Mouse (Mus musculus) limb, embryonic 14.5 days (tissue): ENCODE measurements around the gene Igsf8. TPM values are rescaled to one million over a fixed set of nuclear protein-coding genes. Genes with fewer than 3 reads are reported as not detected.
A peak's percentile ranks its signal among the peaks of the same experiment; 100 is the strongest.

Experiments
- ATAC-seq: fragments of 200-750 bp; cut with Nextera tagmentation; 2 replicates; pipeline ENCODE4 v1.8.0; 2017; ENCODE audit warnings: low read depth, moderate number of reproducible peaks, moderate TSS enrichment; ENCODE audit not compliant: low FRiP score
- DNase-seq: peaks from one replicate; pipeline ENCODE4 v3.0.0-alpha.2; 2015; ENCODE audit warnings: low spot score
- H3K27ac ChIP-seq: fragments of 300-500 bp; sonication (generic); replicated peaks from 2 replicates; pipeline ENCODE4 v1.5.1; 2014; ENCODE audit warnings: low read depth, mild to moderate bottlenecking, low read length, moderate library complexity, mixed read lengths
- H3K27me3 ChIP-seq: fragments of 300-500 bp; sonication (generic); 2 replicates; pipeline ENCODE4 v1.6.1; 2014; ENCODE audit warnings: low read length, mixed read lengths; ENCODE audit not compliant: control insufficient read depth, insufficient read depth
- H3K36me3 ChIP-seq: fragments of 300-500 bp; sonication (generic); 2 replicates; pipeline ENCODE4 v1.6.1; 2014; ENCODE audit warnings: mild to moderate bottlenecking, low read length, moderate library complexity, mixed read lengths; ENCODE audit not compliant: control insufficient read depth, insufficient read depth
- H3K4me1 ChIP-seq: fragments of 300-500 bp; sonication (generic); 2 replicates; pipeline ENCODE4 v1.6.1; 2014; ENCODE audit warnings: antibody characterized with exemption, low read length, mixed read lengths; ENCODE audit not compliant: control insufficient read depth, insufficient read depth
- H3K4me2 ChIP-seq: fragments of 300-500 bp; sonication (generic); replicated peaks from 2 replicates; pipeline ENCODE4 v1.6.1; 2014; ENCODE audit warnings: low read depth, mild to moderate bottlenecking, low read length, moderate library complexity; ENCODE audit not compliant: severe bottlenecking
- H3K4me3 ChIP-seq: fragments of 300-500 bp; sonication (generic); replicated peaks from 2 replicates; pipeline ENCODE4 v1.5.1; 2014; ENCODE audit warnings: low read length
- H3K9ac ChIP-seq: fragments of 300-500 bp; sonication (generic); 2 replicates; pipeline ENCODE4 v1.6.1; 2014; ENCODE audit warnings: mild to moderate bottlenecking, low read depth, low read length, moderate library complexity; ENCODE audit not compliant: severe bottlenecking
- H3K9me3 ChIP-seq: fragments of 300-500 bp; sonication (generic); 2 replicates; pipeline ENCODE4 v1.6.1; 2016; ENCODE audit warnings: low read length; ENCODE audit not compliant: control insufficient read depth
- POLR2A ChIP-seq: fragments of 200-500 bp; IDR thresholded peaks from 2 replicates; pipeline ENCODE4 v1.8.0; 2012; ENCODE audit warnings: inconsistent platforms, mild to moderate bottlenecking, moderate library complexity, borderline replicate concordance; ENCODE audit not compliant: insufficient read depth, insufficient read length; ENCODE audit errors: extremely low read depth
- WGBS: fragments of 180-500 bp; shearing (Covaris S2); extraction: QIAGEN DNeasy Blood & Tissue Kit; methylation state at CpG from one replicate; pipeline ENCODE4 v1.1.7; 2014; 5-methylcytosine and 5-hydroxymethylcytosine counted together
- polyA plus RNA-seq, 2 experiments: library from polyadenylated mRNA; depleted of rRNA in 1 of 2; stranded (reverse) in 1 of 2; unstranded in 1 of 2; fragments of >200 nt; fragmentation: Nextera tagmentation in 1 of 2; extraction: Ambion mirVana in 1 of 2; gene quantifications; 2 replicates each; pipeline versions ENCODE4 v1.2.1 to v1.2.3; 2012 to 2014

Gene Igsf8
- polyA plus RNA-seq, 2 experiments = 50.1 to 71.4 TPM

DNA sequence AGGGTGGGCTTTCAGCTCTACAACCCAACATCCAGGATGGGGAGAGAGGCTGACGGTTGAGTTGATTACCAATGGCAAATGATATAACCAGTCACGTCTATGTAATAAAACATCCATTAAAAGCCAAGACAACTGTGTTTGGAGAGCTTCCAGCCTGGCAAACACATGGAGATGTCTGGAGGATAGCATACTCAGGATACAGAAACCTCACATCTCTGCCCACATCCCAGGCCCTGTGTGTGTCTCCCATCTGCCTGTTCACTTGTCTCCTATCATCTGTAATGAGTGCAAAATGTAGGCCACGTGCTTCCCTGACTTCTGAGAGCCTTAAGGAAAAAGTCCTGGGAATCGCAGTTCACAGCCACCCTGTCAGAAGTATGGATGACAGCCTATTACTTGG lies 14.2 kb upstream of the Igsf8 start:
- 58% methylated on average over 4 of the region's 4 CpGs for WGBS

DNA sequence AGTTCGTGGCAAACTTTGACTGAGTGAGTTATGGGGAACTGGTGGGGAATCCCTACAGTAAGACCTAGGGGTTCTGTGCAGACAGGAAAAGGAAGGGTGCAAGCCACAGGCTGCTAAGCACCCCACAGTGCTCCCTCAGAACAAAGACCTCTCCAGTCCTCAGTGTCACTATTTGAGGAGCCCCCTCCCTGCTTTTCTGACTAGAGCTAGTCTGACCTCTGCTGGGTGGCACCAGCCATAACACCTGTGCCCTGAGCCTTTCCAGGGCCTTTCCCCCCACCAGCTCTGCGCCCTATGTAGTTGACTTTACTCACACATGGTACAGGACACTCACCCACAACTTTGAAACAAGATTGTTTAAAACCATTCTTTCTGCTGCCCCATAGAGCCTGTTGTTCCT lies 13.8 kb upstream of the Igsf8 start:
- no peak for TF ChIP-seq POLR2A
- H3K27me3 ChIP-seq = peaks cover 13% of the 10 kb centered on the region
- no peaks in the 10 kb centered on the region for H3K9me3 ChIP-seq
- H3K4me3 ChIP-seq = no peak overlapping the region
- DNase-seq (peak; percentile 39), ATAC-seq (peak; percentile 72)
- 0 out of 2 replicates have a peak, but pooled peaks cover 2% of the 10 kb centered on the region for H3K4me1 ChIP-seq
- 45% methylated on average over 2 of the region's 2 CpGs for WGBS
- H3K27ac ChIP-seq = no peak overlapping the region
- H3K9ac ChIP-seq = no peak overlapping the region
- H3K4me2 ChIP-seq = no peak overlapping the region
- H3K36me3 ChIP-seq = no peaks in the 10 kb centered on the region

More for the DNA sequence above, 14.2 kb upstream of the Igsf8 start:
- Histone ChIP-seq H3K9ac (no peak overlapping the region), H3K4me3 (no peak overlapping the region), H3K4me2 (no peak overlapping the region), H3K36me3 (no peaks in the 10 kb centered on the region), H3K27ac (no peak overlapping the region), H3K4me1 (0 out of 2 replicates have a peak, but pooled peaks cover 4% of the 10 kb centered on the region), H3K27me3 (peaks cover 13% of the 10 kb centered on the region), H3K9me3 (no peaks in the 10 kb centered on the region)
- no peak for TF ChIP-seq POLR2A
- ATAC-seq (no peak), DNase-seq (no peak)

DNA sequence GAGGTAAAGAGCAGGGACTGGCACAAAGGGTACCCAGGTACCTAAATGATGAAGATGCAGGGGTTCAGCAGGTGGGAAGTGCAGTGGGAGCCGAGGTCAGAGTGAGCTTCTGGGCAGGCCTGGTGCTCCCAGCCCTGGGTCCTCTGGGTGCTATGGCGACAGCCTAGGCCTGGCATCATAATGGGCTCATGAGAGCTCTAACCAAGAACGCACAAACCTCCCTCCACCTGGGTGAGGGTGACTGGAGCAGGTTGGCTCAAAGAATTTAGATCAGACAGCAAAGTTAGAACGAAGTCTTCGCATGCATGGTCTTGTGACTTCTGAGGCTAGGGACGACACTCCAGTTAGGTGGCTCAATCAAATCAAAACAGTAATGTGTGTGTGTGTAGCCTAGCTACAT lies 3.1 kb upstream of the Igsf8 start, which contains the start of gene Atp1a4:
Atp1a4 (minus strand) TSS at position 101 of the 400 bp plus-strand sequence.
- Histone ChIP-seq H3K4me1 (no peaks in the 10 kb centered on the region), H3K27ac (no peak within 1 kb of the TSS), H3K36me3 (no peaks in the 10 kb centered on the region), H3K4me2 (no peak within 1 kb of the TSS), H3K9me3 (no peaks in the 10 kb centered on the region), H3K9ac (no peak within 1 kb of the TSS), H3K4me3 (no peak within 1 kb of the TSS), H3K27me3 (no peaks in the 10 kb centered on the region)
- ATAC-seq = no peak
- no peak for DNase-seq
- 85% methylated on average over 6 of the region's 6 CpGs for WGBS
- TF ChIP-seq POLR2A = no peak

DNA sequence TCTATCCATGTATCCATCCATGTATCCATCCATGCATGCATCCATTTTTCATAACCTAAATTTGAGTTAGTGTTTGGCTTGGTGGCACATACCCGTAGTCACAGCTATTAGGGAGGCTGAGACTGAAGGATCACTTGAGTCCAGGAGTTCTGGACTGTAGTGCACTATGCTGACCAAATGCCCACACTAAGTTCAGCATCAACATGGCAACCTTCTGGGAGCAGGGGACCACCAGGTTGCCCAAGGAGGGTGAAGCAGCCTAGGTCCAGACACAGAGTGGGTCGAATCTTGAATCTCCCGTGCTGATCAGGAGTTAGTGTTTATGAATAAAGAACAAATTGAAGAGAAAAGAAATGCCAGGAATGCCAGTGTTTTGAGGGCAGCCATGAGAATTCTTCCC lies 9.8 kb downstream of the Igsf8 start:
- TF ChIP-seq POLR2A = no peak
- H3K36me3 ChIP-seq = no peaks in the 10 kb centered on the region
- no peak overlapping the region for H3K4me2 ChIP-seq
- no peaks in the 10 kb centered on the region for H3K9me3 ChIP-seq
- ATAC-seq = no peak
- no peak overlapping the region for H3K9ac ChIP-seq
- H3K27me3 ChIP-seq = no peaks in the 10 kb centered on the region
- no peaks in the 10 kb centered on the region for H3K4me1 ChIP-seq
- no peak for DNase-seq
- no peak overlapping the region for H3K4me3 ChIP-seq
- no peak overlapping the region for H3K27ac ChIP-seq
- 85% methylated on average over 3 of the region's 3 CpGs for WGBS

DNA sequence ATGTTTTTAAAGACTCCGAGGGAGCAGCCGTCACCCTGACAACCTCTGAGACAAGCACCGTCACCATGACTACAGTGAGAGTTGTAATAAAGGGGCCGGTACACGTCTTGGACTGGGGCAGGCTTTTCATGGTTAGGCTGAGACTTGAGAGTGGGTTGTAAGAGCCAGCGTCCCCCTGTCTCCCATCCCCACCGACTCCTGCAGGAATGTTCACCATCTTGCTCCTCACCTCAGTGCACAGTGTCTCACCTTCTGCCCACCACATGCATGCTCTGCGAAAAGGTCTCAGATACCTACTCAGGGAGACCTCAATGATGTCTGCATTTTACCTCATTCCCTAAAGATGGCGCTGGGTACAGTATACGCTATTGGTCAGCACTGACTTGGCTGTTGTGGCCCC lies 10.3 kb downstream of the Igsf8 start:
- Histone ChIP-seq H3K4me2 (no peak overlapping the region), H3K4me1 (no peaks in the 10 kb centered on the region), H3K9ac (no peak overlapping the region), H3K36me3 (no peaks in the 10 kb centered on the region), H3K4me3 (no peak overlapping the region), H3K27ac (no peak overlapping the region), H3K27me3 (no peaks in the 10 kb centered on the region), H3K9me3 (no peaks in the 10 kb centered on the region)
- ATAC-seq = no peak; the same call in 1 of the 2 replicates
- 66% methylated on average over 10 of the region's 10 CpGs for WGBS
- TF ChIP-seq POLR2A = no peak
- DNase-seq = no peak

DNA sequence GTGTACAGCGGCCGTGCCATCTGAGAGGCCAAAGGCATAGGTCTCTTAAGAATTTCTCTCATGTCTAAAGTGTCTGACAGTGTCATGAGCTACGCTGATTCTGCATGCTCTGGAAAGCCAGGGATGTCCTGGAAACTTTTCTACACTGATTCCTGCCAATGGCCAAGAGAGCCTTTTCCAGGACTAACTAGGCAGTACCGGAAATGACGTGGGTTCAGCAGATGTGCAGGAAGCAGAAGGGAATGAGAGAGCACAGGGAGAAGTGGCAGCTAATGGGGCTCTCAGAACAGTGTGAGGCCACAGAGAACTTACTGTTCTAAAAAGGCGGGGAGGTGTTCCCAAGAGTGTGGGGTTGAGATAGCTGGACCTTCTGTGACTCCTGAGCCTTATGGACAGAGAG lies 11.9 kb downstream of the Igsf8 start:
- Histone ChIP-seq H3K4me3 (no peak overlapping the region), H3K4me2 (no peak overlapping the region), H3K4me1 (no peaks in the 10 kb centered on the region), H3K27ac (no peak overlapping the region), H3K27me3 (no peaks in the 10 kb centered on the region), H3K36me3 (no peaks in the 10 kb centered on the region), H3K9me3 (no peaks in the 10 kb centered on the region), H3K9ac (no peak overlapping the region)
- TF ChIP-seq POLR2A = no peak
- DNase-seq (no peak), ATAC-seq (no peak)
- 81% methylated on average over 6 of the region's 6 CpGs for WGBS
